Mouse (Mus musculus): ENCODE measurements at regions not wholly inside any gene's neighbourhood (a gene's known extent, or its start where the extent isn't known, plus 50 kb on each side); places are given as distances from the start of the nearest gene placed in this dataset.

DNA sequence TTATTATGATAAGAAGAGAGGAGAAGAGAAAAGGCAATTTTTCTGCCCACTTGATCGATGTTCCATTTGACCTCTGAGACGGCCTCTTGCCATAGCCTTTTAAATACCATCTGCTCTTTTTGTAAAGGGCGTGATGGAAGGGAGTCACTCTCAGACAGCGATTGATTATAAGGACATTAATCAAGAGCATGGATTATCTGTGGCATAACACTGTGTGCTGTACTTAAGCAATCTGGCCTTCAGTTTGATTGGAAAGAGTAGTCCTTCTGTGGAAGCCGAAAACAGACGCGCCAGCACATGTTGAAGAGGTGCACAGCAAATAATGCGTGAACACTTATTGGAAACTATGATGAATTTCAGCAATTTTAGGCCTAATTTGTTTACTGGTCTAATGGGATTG lies 685.4 kb upstream of the Robo1 start:
- DNase-seq (ENCODE audit: extremely low read depth, low read depth, low spot score) = no peak

DNA sequence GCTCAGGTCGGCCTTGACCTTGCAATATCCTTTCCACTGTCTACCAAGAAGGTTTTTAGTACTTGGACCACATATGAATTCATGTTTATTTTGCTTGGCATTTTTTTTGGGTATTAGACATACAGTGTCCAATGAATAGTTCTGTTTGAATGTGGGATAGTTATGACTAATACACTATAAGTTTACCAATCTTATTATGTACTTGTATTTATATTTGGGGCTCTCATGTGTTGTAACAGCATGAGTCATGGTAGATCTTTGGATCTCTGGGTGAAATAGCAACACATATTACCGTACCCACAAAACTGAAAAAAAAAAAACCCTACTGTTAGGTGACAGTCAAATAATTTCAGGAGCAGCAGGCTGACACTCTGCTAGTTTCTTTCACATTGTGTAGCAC lies 667.7 kb upstream of the Robo1 start:
- no peak for DNase-seq (ENCODE audit: extremely low read depth, low read depth, low spot score)

DNA sequence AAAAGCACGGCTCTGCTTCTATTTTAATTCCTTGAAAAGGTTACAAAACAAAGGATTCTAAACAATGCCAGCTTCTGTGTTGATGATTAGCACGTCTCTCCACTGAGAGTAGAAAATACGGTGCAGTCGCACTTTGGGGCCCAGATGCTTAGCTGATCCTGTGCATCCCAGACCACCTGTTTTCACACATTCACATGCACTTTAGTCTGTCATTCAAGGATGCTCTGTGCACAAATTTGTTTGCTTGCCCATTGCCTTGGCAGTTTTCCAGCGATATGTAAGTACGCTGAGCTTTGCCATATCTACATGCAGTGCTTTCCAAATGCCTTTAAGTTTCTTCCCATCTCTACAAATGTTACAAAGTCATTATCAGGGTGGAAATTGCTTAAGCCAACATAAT lies 664.9 kb upstream of the Robo1 start:
- DNase-seq (ENCODE audit: extremely low read depth, low read depth, low spot score) = no peak

DNA sequence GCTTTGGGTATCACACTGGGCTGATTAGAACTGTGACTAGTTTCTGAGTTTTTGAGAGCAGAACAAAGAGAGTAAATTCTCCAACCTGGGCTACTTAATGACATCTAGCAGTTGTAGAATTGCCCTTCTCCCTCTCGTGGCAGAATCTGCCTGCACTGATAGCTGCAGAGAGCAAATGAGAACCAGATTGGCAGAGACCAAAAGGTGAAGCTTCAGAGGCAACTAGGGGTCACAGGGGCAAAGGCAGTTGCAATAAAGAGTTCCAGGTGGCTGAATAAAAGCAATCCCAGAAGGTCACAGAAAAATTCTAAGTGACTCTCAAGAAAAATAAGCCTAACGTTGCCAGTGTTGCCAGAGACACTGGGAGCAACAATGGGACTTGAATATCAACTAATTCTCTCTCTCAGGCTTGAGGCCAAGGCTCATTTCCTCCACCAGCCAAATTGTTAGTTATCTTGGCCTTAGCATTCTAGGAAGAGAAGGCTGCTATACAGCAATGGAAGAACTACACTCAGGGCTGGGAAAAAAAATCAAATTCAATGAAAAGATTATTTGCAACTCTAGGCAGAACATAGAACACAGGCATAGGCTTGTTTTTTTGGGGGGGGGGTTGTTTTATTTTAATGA lies 629.9 kb upstream of the Robo1 start:
- DNase-seq (ENCODE audit: extremely low read depth, low read depth, low spot score) = no peak

- no peak for DNase-seq (ENCODE audit: extremely low read depth, low read depth, low spot score)
These were observed 614.6 kb upstream of the Robo1 start for GRCm38 (mm10) chr16:71693464-71693863.

- no peak for DNase-seq (ENCODE audit: extremely low read depth, low read depth, low spot score)
These were observed 602.3 kb upstream of the Robo1 start for GRCm38 (mm10) chr16:71705846-71706245.

- DNase-seq (ENCODE audit: extremely low read depth, low read depth, low spot score) = no peak
These were observed 598.4 kb upstream of the Robo1 start for GRCm38 (mm10) chr16:71709684-71710083.

- DNase-seq (ENCODE audit: extremely low read depth, low read depth, low spot score) = no peak
These were observed 596.2 kb upstream of the Robo1 start for GRCm38 (mm10) chr16:71711879-71712278.

GRCm38 (mm10) chr16:71717207-71717606 lies 590.9 kb upstream of the Robo1 start:
- no peak for DNase-seq (ENCODE audit: extremely low read depth, low read depth, low spot score)

GRCm38 (mm10) chr16:71724898-71725297 lies 583.2 kb upstream of the Robo1 start:
- DNase-seq (ENCODE audit: extremely low read depth, low read depth, low spot score) = no peak

DNA sequence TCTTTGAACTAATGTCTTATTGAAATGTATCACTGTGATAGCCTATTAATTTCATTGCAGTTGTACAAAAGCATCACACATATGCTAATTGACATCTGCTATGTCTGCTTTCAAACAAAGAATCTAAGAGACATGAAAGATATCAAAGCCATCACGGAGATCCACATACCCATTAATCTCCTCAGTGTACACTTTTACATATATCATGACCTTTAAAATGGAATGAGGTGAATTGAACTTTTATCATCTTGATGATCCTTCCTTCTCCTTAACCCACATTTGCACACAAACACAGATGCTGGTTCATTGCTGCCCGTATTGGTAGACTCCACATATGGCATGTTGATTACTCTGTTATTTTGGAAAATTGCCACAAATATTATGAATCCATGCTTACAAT lies 570.2 kb upstream of the Robo1 start:
- DNase-seq (ENCODE audit: extremely low read depth, low read depth, low spot score) = no peak

GRCm38 (mm10) chr16:71739104-71739503 lies 569.0 kb upstream of the Robo1 start:
- DNase-seq (ENCODE audit: extremely low read depth, low read depth, low spot score) = no peak

DNA sequence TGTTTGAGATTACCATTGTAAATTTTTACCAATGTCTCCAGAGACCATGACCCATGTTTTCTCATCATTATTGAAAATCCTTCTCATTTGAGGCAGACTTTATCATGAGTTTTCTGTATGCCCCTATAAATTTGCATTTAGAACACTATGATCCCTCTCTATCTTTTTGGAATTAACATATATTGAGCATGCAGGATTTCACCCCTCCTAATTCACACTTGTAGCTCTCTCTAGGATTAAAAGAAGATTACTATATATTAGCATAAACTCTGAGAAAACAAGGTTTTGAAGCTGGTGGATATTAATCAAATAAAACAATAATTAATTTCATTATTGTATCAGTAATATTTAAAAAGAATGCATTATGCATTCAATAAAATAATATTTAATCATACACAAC lies 527.2 kb upstream of the Robo1 start:
- no peak for DNase-seq (ENCODE audit: extremely low read depth, low read depth, low spot score)

- DNase-seq (ENCODE audit: extremely low read depth, low read depth, low spot score) = no peak
These were observed 495.3 kb upstream of the Robo1 start for GRCm38 (mm10) chr16:71812840-71813239.

DNA sequence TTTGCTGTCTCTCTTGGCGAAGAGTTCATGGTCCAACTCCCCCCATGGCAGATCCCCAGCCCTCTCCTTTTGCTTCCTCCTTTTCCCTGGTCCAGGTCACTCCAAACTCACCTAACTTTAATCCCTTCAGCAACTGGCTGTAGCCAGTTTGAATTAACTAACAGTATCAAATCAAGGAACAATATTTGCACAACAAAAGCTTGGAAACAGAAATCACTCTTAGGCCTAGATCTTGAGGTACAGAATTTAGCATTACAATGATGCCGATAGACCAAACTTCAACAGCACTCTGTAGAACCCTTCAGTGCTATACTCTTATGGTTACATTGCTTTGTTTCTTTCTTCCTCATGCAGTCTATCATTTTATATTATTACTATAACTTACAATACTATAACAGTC lies 472.8 kb upstream of the Robo1 start:
- DNase-seq (ENCODE audit: extremely low read depth, low read depth, low spot score) = no peak

- no peak for DNase-seq (ENCODE audit: extremely low read depth, low read depth, low spot score)
These were observed 458.0 kb upstream of the Robo1 start for GRCm38 (mm10) chr16:71850097-71850496.

GRCm38 (mm10) chr16:71851590-71852190 lies 456.4 kb upstream of the Robo1 start:
- DNase-seq (ENCODE audit: extremely low read depth, low read depth, low spot score) = no peak

- DNase-seq (ENCODE audit: extremely low read depth, low read depth, low spot score) = no peak
These were observed 450.2 kb upstream of the Robo1 start for GRCm38 (mm10) chr16:71857877-71858276.

DNA sequence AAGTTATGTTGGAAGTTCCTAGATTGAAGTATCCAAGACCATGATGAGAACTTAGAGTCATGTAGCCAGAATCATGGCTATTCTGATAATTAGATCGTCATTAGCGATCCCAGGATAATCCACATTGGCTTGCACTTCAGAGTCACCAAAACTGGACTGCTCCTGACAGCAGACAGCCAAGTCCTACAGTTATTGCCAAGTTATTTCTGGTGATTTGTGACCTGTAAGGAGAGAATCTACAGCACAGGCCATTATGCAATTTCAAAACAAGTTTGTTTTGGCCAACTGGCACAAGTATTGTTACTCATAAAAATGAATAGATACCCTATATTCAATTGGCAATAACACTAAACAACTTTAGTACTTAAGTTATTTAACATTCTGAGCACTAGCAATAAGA lies 447.9 kb upstream of the Robo1 start:
- peak; percentile 3 for DNase-seq (ENCODE audit: extremely low read depth, low read depth, low spot score)

DNA sequence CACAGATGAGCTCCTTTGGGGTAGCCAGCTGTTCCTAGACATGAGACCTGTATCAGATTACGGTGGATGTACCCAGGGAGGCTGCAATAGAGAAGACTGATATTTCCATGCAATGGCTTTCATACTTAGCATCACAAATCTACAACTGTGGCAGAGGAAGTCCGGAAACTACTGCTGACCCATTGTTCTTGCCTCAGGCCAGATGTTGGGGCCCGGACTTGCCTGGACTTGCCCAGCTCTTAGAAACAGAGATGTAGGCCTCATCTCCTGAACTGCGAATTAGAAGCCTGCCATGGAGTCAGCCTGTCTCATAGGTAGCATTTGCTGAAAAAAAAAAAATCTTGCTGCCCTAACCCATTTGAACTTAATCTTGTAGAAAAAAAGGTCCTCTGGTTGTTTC lies 422.4 kb upstream of the Robo1 start:
- DNase-seq (ENCODE audit: extremely low read depth, low read depth, low spot score) = no peak

- no peak for DNase-seq (ENCODE audit: extremely low read depth, low read depth, low spot score)
These were observed 418.4 kb upstream of the Robo1 start for GRCm38 (mm10) chr16:71889679-71890078.

DNA sequence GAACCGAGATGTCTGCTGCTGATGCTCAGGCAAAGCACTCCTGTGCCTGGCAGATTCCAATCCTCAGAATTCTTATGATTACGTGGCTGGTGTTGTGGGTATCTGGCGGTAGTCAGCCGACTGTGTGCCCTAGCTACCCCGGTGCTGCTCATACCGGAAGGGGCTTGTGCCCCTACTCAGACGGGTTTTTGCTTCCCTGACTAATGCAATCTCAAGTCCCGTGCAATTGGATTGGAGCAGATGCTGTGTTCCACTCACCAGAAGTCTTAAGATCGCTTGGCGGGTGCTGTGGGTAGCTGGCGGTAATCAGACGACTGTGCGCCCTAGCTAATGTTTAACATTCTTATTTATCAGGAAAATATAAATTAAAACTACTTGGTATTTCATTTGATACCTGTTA lies 385.0 kb upstream of the Robo1 start:
- no peak for DNase-seq (ENCODE audit: extremely low read depth, low read depth, low spot score)

DNA sequence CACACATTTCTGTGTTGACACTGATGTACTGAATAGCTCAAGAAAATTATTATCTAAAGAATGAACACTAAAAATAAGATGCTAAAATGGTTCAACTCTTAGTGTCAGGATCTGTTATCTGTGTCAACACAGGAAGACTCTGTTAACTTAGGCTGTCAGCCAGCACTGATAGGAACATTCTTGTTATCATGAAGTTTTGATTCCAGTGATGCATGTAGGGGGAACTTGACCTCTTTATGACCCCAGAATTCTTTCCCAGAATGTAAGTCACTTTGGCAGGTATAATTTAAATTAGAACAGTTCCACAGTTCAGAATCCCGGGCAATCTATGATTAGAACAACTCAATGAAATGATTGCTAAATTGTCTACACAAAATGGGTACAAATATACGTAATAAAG lies 363.9 kb upstream of the Robo1 start:
- DNase-seq (ENCODE audit: extremely low read depth, low read depth, low spot score) = no peak

Data from fat pad, adult 2 months (tissue).